Mouse (Mus musculus): ENCODE data around the gene Xpa. TPM values are rescaled to one million over a fixed set of nuclear protein-coding genes. Genes with fewer than 3 reads are reported as not detected.

Gene Xpa
- polyA plus RNA-seq (2012): 27.6 and 33.1 TPM in 2 replicates

GRCm38 (mm10) chr4:46195781-46196487 lies at the start of gene Xpa:
Xpa (minus strand) TSS chr4:46196311.

GRCm38 (mm10) chr4:46138287-46139222 lies 57.6 kb downstream of the Xpa start, which contains the start of the genes Ncbp1 and Tstd2:
Ncbp1 (plus strand) TSS chr4:46138613.
Tstd2 (minus strand) TSS chr4:46138694.

Other genes with a start within 250 kb of the Xpa start
- 2.4 and 2.5 TPM in 2 replicates for gene Tdrd7, start 231.0 kb downstream of the Xpa start, polyA plus RNA-seq (2012)
- 0.43 and 0.47 TPM in 2 replicates for gene Tmod1, start 157.4 kb downstream of the Xpa start, polyA plus RNA-seq (2012)
- gene Ncbp1, start 57.7 kb downstream of the Xpa start, polyA plus RNA-seq (2012): 12.2 and 21.2 TPM in 2 replicates
- 14.2 and 15.4 TPM in 2 replicates for gene Tstd2, start 57.6 kb downstream of the Xpa start, polyA plus RNA-seq (2012)
- gene Foxe1, start 147.3 kb upstream of the Xpa start, polyA plus RNA-seq (2012): 0.36 TPM in 1 of 2 replicates, not detected in the other
- 2.5 and 2.9 TPM in 2 replicates for gene Trmo, start 193.1 kb upstream of the Xpa start, polyA plus RNA-seq (2012)
- gene Hemgn, start 217.2 kb upstream of the Xpa start, polyA plus RNA-seq (2012): 3.2 and 5.4 TPM in 2 replicates

Data from megakaryocyte-erythroid progenitor cell, adult 5 weeks (primary cell).